Mouse (Mus musculus): Measurements from ENCODE around the gene Wfs1. TPM values are rescaled to one million over a fixed set of nuclear protein-coding genes. Genes with fewer than 3 reads are reported as not detected.

The Wfs1 gene
- polyA plus RNA-seq, 1 experiment from 2014 or later, result 2.0 TPM

Other genes starting within 250 kb of the Wfs1 start
- 11.3 and 12.6 TPM in 2 replicates for gene Bloc1s4, start 240.6 kb downstream of the Wfs1 start, polyA plus RNA-seq (2015; fragmentation: Nextera tagmentation; extraction: Ambion mirVana)
- gene Mrfap1, start 192.4 kb downstream of the Wfs1 start, polyA plus RNA-seq (2015; fragmentation: Nextera tagmentation; extraction: Ambion mirVana), result 106 and 110 TPM in 2 replicates
- 17.4 and 21.7 TPM in 2 replicates for gene Man2b2, start 158.6 kb downstream of the Wfs1 start, polyA plus RNA-seq (2015; fragmentation: Nextera tagmentation; extraction: Ambion mirVana)
- gene Ppp2r2c, start 120.7 kb downstream of the Wfs1 start, polyA plus RNA-seq (2015; fragmentation: Nextera tagmentation; extraction: Ambion mirVana), result 0.02 TPM in 1 of 2 replicates, not detected in the other
- not detected in 2 replicates for gene Gm1043, start 96.2 kb upstream of the Wfs1 start, polyA plus RNA-seq (2015; fragmentation: Nextera tagmentation; extraction: Ambion mirVana)